20 mouse cellular contexts compared by ENCODE assay signal in genomic region chr6:94818220-94818619, GRCm38 (mm10).
"Had no signal": no experiment of that assay in that cellular context is flagged by ENCODE, and none has a peak within 500 bp of the region (broad histone marks: within the 10 kb centered on the region; RNA-seq: fewer than 3 reads in every experiment).

No protein-coding gene starts in this region.

- H3K27me3 ChIP-seq: liver, embryonic 12.5 days; neural tube, embryonic 13.5 days; neural tube, embryonic 15.5 days had no signal

- H3K4me2 ChIP-seq: liver, embryonic 12.5 days; lung, embryonic 14.5 days; neural tube, embryonic 13.5 days; neural tube, embryonic 15.5 days had no signal

- H3K4me3 ChIP-seq: liver, embryonic 12.5 days; midbrain, embryonic 10.5 days; myocyte; neural tube, embryonic 13.5 days; neural tube, embryonic 15.5 days had no signal

- H3K36me3 ChIP-seq: liver, embryonic 12.5 days; midbrain, embryonic 10.5 days; neural tube, embryonic 13.5 days; neural tube, embryonic 15.5 days had no signal

- H3K4me1 ChIP-seq: liver, embryonic 12.5 days had no signal

- H3K9ac ChIP-seq: liver, embryonic 12.5 days; liver, embryonic 14.5 days; lung, embryonic 14.5 days; neural tube, embryonic 13.5 days; neural tube, embryonic 15.5 days had no signal

- ATAC-seq: liver, embryonic 12.5 days; midbrain, embryonic 16.5 days had no signal

- DNase-seq: lung, adult 18-20 months; lung, embryonic 14.5 days; lung, postnatal 10 days; lung, postnatal 4 days; midbrain, embryonic 14.5 days; retina, postnatal 1 day; right cerebral cortex, adult 18-20 months; right cerebral cortex, postnatal 25 days; right cerebral cortex, postnatal 4 days; spleen, adult 18-20 months; thymus, adult 2 months; thymus, postnatal 25 days; thymus, postnatal 4 days had no signal

- H3K9me3 ChIP-seq: liver, embryonic 12.5 days; midbrain, embryonic 10.5 days; neural tube, embryonic 13.5 days; neural tube, embryonic 15.5 days had no signal

- H3K27ac ChIP-seq: liver, embryonic 12.5 days; liver, embryonic 14.5 days; neural tube, embryonic 13.5 days; neural tube, embryonic 15.5 days had no signal
